Mouse (Mus musculus) kidney, postnatal 25 days (tissue): ENCODE results near the gene Nepn.

Experiments
- DNase-seq, 2 experiments: peaks; one replicate each; pipeline ENCODE4 v3.0.0; 2021; ENCODE audit warnings: mixed read lengths in 2 of 2

The Nepn gene

DNA sequence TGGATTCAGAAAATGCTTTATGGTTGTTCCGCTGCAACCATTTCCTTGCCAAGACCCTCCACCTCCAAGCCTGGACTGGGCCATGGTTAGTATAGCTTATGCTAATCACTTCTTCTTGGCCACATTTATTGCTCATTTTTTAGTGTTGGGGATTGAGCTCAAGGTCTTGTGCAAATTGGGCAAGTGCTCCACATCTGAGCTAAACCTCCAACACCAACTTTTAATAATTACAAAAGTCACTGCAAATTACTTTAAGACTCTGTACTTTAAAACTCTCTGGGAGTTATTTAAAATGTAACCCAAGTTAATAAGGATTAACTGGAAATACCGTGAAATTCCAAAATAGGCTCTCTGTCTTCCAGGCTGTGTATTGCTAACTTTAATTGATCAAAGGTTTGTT lies 18.8 kb downstream of the Nepn start:
- no peak for DNase-seq

DNA sequence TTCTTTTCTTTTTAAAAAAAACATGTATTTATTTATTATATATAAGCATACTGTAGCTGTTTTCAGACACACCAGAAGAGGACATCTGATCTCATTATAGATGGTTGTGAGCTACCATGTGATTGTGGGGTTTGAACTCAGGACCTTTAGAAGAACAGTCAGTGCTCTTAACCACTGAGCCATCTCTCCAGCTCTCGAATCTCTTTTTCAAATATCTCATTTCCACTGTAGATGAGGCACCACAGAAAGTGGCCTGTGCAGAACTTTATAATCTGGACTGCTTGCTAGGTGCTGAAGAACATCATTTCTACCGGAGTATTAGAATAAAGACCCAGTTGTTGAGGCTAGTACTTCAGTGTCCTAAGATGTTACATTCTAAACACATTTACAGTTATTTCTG lies 26.2 kb downstream of the Nepn start:
- DNase-seq: no peak

GRCm38 (mm10) chr10:52416458-52416857 lies 27.7 kb downstream of the Nepn start:
- no peak for DNase-seq

GRCm38 (mm10) chr10:52417299-52417997 lies 28.7 kb downstream of the Nepn start, which contains the start of gene Nus1:
TSS of gene Nus1 (plus strand) at chr10:52417547.
- peak; percentile 97 to 99 for DNase-seq

GRCm38 (mm10) chr10:52417998-52418860 lies 29.5 kb downstream of the Nepn start:
- peak in 1 of 2 experiments; percentile 26 for DNase-seq

- no peak for DNase-seq
Measured at GRCm38 (mm10) chr10:52418931-52419330, 30.2 kb downstream of the Nepn start.

DNA sequence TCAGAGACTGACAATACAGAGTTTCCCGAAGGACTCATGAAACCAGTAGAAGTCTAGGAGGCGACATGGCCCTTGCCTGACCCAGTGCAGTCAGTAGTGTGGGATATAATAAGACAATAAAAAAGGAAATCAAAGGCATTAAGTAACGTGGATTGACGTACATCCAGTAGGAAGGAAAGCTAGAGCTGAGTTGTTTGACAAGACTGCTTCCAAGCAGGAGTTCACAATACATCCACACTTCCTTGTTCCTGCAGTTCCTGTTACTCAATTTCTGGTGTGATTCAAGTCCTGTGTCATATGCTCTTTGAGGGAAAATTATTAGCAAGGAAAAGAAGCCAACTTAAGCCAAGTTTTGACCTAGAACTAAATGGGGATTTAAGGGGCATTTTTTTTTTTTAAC lies 30.6 kb downstream of the Nepn start:
- DNase-seq: no peak

- DNase-seq: no peak
Measured at GRCm38 (mm10) chr10:52420526-52420925, 31.8 kb downstream of the Nepn start.

DNA sequence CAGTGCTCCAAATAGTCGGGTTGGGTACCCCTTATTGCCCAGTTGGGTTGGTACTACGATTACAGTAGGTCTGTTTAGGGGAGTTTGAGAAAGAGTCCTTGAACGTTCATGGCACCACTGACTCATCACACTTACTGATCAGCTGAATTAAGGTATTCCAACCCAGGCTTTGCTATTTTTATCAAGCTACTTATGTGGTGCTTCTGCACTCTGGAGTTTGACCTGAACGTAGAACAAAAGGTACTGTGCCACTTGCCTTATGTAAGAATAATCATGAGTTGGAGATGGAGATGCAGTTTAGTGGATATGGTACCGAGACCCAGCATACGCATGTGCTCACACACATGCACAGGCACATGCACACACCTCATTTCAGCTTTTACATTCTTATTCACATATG lies 32.9 kb downstream of the Nepn start:
- peak in 1 of 2 experiments; percentile 49 for DNase-seq

- peak; percentile 44 to 54 for DNase-seq
Measured at GRCm38 (mm10) chr10:52423097-52423496, 34.3 kb downstream of the Nepn start.

DNA sequence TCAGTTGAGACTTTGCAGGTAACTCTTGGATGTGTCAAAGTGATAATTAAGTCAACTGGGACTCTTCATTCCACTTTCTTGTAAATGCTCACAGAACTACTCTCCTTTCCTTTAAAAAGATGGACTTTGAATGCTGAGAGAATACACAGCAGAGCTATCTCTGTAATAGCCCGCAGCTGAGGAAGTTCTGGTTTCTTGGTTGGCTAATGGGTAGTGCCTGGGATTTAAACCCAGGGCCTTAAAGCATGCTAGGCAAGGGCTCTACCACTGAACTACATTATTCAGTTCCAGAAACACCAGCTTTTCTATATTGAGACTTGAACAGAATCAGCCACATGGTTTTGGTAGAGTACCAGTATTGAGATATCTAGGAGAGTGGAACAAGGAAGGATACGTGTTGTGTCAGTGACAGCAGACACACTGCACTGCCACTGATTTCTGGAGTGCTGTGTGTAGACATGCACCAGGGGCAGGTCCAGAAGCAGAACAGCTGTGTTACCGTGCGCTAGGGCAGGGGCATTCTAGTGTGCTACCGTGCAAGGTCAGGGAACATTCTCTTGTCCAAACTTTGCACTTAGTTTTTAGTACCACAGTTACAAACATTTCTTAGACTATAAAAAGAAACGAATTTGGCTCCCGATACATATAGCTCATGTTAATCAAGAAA lies 37.7 kb downstream of the Nepn start:
- DNase-seq: peak in 1 of 2 experiments; percentile 63

DNA sequence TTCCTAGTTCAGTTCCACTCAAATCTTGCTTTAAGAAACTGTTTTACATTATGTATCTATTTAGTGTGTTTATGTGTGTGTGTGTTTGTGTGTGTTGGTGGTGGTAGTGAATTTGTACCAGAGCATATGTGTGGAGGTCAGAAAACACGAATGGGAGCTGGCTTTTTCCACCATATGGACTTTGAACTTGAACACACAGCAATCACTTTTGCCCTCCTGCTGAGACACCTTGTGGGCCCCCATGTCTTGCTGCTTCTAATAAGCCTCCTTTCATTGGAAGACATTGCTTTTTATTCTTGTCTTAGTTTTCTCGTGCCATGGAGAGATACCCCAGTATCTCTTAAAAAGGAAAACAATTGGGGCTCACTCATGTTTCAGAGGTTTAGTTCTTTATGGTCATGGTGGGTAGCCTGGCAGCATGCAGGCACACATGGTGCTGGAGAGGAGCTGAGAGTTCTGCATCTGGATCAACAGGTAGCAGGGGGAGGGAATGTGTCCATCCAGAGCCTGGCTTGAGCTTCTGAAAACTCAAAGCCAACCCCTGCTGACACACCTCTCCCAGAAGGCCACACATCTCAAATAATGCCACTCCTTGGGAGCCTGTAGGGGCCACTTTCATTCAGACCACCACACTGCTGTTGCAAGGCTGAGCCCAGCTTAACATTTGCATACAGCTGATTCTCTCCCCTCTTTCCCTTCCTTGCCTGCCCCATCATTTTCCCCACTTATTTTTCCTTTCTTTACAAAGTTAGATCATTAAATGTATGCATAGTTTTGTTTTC lies 39.1 kb downstream of the Nepn start:
- peak in 1 of 2 experiments; percentile 60 for DNase-seq

DNA sequence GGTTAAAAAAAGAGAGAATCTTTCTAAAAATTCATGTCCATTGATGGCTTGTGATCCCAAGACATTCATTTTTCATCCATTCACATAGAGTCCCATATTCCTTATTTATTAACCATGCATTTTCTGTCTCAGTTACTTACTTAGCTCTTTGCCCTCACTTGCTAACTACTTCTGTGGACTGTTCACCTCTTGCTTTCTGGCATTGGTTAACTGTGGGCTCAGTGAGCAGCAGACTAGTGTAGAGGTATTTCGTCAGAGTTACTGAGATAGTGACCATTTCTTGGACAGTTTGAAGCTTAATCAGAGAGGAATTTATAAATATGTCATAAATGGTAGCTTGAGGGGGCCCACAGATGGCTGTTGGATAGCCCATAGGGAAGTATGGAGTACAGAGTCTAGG lies 42.2 kb downstream of the Nepn start:
- no peak for DNase-seq

DNA sequence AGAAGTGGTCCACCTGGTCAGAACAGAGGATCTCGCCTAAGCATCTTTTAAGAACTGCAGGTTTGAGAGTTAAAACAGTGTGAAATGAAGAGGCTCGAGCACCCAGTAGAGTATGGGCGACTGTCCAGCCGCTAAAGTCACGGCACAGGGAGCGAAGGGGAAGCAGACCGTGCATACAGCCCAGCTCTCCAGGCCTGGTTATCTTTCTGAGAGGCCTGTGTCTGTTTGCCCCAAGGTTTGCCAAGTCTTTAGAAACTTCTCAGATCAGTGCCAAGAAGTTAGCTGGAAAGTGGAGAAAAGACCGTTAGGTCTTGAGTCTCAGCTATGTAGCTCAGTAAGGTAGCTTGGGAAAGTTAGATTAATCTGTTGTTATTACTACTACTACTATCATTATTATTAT lies 46.1 kb downstream of the Nepn start:
- DNase-seq: no peak
